Mouse (Mus musculus) natural killer cell, adult 2 months (primary cell): ENCODE data around the gene Lcn9.

ENCODE experiments used
- DNase-seq, 2 experiments: peaks; one replicate each; pipeline ENCODE4 v3.0.0; 2022; ENCODE audit warnings: low spot score in 2 of 2

Gene Lcn9

DNA sequence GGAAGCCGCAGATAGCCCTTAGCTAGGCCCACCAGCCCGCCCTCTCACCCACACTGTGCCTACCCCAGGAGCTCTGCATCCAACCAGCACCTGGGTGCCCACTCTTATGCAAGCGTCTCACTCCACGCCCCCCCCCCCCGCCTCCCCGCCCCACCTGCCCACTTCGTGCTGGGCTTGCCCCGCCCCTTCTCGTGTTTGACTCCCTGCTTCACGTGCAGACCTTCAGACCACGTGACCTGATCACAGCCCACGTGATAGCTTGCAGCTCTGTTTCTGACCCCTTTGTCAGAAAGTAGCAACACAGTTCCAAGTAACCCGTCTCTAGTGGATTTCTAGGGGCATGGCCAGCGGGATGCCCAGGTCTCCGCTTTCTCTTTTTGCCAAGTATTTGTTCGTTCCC lies 24.3 kb downstream of the Lcn9 start, which contains the start of gene Sohlh1:
Gene Sohlh1 (minus strand): TSS at position 23 of the 400 bp plus-strand sequence.
- no peak for DNase-seq

DNA sequence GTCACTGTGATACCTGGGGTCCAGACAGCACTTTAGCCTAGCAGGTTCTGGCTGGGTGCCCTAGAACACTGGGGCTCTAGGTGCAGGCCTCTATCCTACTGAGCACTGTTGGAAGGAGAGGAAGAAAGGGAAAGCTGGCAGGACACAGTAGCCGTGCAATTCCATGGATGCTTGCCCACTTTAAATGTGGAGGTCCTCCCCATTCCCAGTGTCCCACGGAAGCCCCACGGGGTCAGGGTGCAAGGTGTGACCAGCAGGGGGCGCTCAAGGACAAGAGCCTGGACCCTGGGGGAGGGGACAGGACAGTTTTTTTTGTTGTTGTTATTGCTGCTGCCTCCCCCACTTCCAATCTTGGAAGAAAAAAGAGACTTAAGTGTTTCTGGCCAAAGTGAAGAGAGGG lies 27.4 kb downstream of the Lcn9 start:
- DNase-seq = peak; percentile 54 to 62

DNA sequence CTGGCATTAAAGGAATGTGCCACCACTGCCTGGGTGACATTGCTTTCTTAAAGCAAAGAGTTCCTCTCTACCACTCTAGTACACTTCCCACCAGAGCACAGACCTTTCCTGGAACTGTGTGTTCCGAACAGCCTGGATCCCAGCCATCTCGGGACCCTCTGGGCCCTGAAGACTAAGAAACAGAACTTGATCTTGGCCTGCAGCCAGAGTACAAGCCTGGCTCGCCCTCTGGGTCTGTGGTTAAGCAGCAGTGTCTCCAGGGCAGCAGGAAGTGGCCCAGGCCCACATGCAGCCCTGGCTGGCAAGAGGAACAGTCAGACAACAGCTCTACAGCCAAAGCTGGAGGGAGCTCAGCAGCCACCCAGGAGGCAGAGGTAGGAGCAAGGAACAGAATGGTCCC lies 29.7 kb downstream of the Lcn9 start:
- DNase-seq = peak; percentile 35 to 50

GRCm38 (mm10) chr2:25853998-25854397 lies 31.0 kb downstream of the Lcn9 start:
- DNase-seq = peak in 1 of 2 experiments; percentile 31

DNA sequence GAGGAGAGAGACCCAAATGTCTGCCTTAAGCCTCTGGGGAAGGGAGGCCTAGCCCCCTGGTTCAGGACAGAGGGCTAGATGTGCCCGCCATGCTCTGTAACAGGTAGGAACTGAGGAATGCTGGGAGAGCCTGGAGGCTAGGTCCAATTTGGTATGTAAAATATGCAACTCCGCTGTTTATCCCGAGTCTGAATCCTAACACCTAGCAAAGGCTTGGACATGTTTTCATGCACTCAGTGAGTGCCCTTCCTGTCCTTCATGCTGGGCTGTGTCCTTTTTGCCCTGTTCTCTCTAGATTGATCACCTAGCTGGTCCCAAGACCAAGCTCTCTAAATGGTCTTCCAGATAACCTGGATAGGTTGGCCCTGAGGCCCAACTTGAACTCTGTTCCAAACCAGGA lies 36.9 kb downstream of the Lcn9 start:
- DNase-seq = no peak

DNA sequence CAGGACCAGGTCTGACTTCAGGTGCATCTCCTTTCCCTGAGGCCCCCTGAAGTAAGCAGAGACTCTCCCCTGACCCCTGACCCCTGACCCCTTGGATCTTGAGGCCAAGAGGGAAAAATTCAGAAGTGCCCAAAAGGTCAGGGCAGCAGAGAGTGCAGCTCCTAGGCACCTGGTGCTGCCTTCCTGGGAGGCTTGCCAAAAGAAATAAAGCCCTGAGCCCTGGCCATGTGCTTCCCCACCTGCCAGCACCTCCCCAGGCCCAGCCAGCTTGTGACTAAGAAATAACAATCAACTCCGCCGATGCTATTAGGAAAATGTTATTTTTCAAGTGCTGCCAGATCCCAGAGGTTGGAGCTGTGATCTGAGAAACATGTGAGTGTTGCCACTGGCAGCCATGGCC lies 39.1 kb downstream of the Lcn9 start:
- no peak for DNase-seq

DNA sequence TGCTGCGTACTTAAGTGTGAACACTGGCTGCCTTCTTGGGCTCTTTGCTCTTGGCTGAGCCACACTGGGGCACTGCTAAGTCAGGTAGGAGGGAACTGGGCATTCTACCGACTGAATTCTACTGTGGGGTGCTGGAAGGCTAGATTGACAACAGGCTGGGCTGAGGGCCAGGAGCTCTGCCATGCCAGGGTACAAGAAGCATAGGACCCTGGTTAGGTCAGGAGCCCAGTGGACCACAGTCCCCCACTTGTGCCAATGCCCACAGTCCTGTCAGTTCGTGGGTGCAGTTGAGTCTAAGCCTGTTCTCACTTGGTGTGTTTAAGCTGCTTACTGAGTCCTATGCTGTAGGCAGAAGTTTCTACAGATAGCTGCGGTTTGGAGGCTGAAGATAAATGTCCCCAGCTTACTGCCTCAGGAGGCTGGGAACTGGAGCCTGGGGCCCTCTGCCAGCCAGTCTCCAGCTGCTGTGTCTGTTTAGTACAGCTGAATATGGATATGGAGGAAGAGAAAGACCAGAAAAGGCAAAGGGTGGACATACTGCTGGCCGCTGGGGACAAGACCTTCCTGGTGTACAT lies 39.8 kb downstream of the Lcn9 start:
- DNase-seq = no peak

- no peak for DNase-seq
Measured at GRCm38 (mm10) chr2:25863337-25864131, 40.6 kb downstream of the Lcn9 start, which contains the start of gene Kcnt1. Gene Kcnt1 (plus strand): TSS chr2:25863734.

- DNase-seq = no peak
Measured at GRCm38 (mm10) chr2:25864230-25864629, 41.3 kb downstream of the Lcn9 start.

DNA sequence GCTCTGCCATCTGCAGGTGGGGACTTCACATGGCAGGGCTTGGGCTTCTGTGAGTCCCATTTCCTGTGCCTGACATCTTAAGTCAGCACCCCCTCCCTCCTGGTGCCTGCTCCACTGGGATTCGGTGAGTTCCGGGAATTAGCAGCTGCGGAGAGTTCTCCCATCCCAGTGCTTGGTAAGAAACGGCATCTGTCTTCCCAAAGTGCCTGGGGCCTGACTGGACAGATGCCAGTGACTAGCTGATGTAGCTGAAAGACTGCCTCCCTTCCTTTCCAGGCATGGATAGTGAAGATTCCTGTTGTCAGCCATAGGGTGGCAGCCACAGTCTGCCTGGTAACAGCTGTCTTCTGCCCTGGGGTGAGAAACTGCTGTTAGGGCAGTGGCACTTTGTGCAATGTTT lies 42.5 kb downstream of the Lcn9 start:
- DNase-seq = no peak

DNA sequence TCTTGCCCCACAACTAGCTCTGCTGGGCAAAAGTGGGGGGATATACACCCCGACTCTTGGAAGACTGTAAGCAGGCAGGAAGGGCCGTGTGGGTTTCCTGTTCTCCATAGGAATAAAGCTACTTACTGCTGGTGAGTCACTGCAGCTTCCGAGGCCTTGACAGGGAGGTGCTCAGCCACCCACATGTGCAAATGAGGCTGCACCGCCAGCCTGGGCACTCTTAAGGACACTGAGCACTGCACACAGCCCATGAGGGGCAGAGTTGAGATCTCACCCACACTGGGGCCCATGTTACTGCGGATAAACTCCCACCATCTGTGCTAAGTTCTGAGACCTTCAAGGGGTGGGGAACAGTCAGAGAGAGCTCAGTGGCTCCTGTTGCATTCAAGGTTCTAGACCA lies 43.7 kb downstream of the Lcn9 start:
- DNase-seq = no peak
